Mouse (Mus musculus) E14TG2a.4 (cell line): ENCODE results near the gene Cth.

Experiments
- H3K27me3 ChIP-seq: 2 replicates; pipeline ENCODE4 v1.6.1; 2014; ENCODE audit warnings: low read length, control low read depth; ENCODE audit not compliant: insufficient read depth
- H3K36me3 ChIP-seq: 2 replicates; pipeline ENCODE4 v1.6.1; 2014; ENCODE audit warnings: low read length, control low read depth; ENCODE audit not compliant: insufficient read depth
- H3K4me1 ChIP-seq: replicated peaks from 2 replicates; pipeline ENCODE4 v1.6.1; 2014; ENCODE audit warnings: low read depth, low read length, control low read depth
- H3K4me3 ChIP-seq: replicated peaks from 2 replicates; pipeline ENCODE4 v1.5.1; 2014; ENCODE audit warnings: mild to moderate bottlenecking, low read length
- H3K9me3 ChIP-seq: 2 replicates; pipeline ENCODE4 v1.6.1; 2014; ENCODE audit warnings: low read length, control low read depth
- CTCF ChIP-seq: conservative IDR thresholded peaks from 2 replicates; pipeline ENCODE4 v1.5.1; 2014; ENCODE audit warnings: low read length
- NANOG ChIP-seq: IDR thresholded peaks from 2 replicates; pipeline ENCODE4 v1.6.1; 2014; ENCODE audit warnings: borderline replicate concordance, low read length, mixed read lengths
- POU5F1 ChIP-seq: IDR thresholded peaks from 2 replicates; pipeline ENCODE4 v1.6.1; 2014; ENCODE audit warnings: low read length, borderline replicate concordance

Cth gene

GRCm38 (mm10) chr3:157876439-157877156 lies 48.3 kb downstream of the Cth start:
- TF ChIP-seq CTCF (peak; percentile 77), POU5F1 (no peak)
- H3K9me3 ChIP-seq: no peaks in the 10 kb centered on the region
- no peaks in the 10 kb centered on the region for H3K36me3 ChIP-seq
- H3K4me1 ChIP-seq: no peaks in the 10 kb centered on the region
- no peaks in the 10 kb centered on the region for H3K27me3 ChIP-seq
- no peak overlapping the region for H3K4me3 ChIP-seq

GRCm38 (mm10) chr3:157872897-157873296 lies 52.0 kb downstream of the Cth start:
- Histone ChIP-seq H3K27me3 (no peaks in the 10 kb centered on the region), H3K4me3 (no peak overlapping the region), H3K4me1 (no peaks in the 10 kb centered on the region), H3K36me3 (no peaks in the 10 kb centered on the region), H3K9me3 (no peaks in the 10 kb centered on the region)
- TF ChIP-seq POU5F1 (no peak), CTCF (no peak), NANOG (no peak)

GRCm38 (mm10) chr3:157867836-157868235 lies 57.0 kb downstream of the Cth start:
- H3K4me1 ChIP-seq: no peaks in the 10 kb centered on the region
- H3K27me3 ChIP-seq: no peaks in the 10 kb centered on the region
- TF ChIP-seq NANOG (no peak), POU5F1 (no peak), CTCF (no peak)
- H3K36me3 ChIP-seq: no peaks in the 10 kb centered on the region
- H3K9me3 ChIP-seq: no peaks in the 10 kb centered on the region
- H3K4me3 ChIP-seq: no peak overlapping the region

GRCm38 (mm10) chr3:157866251-157866650 lies 58.6 kb downstream of the Cth start:
- H3K4me1 ChIP-seq: no peaks in the 10 kb centered on the region
- TF ChIP-seq POU5F1 (no peak), NANOG (no peak), CTCF (no peak)

GRCm38 (mm10) chr3:157865848-157866247 lies 59.0 kb downstream of the Cth start:
- no peak for TF ChIP-seq NANOG
- TF ChIP-seq CTCF: no peak
- no peak for TF ChIP-seq POU5F1
- no peaks in the 10 kb centered on the region for H3K36me3 ChIP-seq
- no peaks in the 10 kb centered on the region for H3K4me1 ChIP-seq
- no peaks in the 10 kb centered on the region for H3K27me3 ChIP-seq
- H3K4me3 ChIP-seq: no peak overlapping the region
- H3K9me3 ChIP-seq: no peaks in the 10 kb centered on the region

More at GRCm38 (mm10) chr3:157866251-157866650, 58.6 kb downstream of the Cth start:
- Histone ChIP-seq H3K36me3 (no peaks in the 10 kb centered on the region), H3K27me3 (no peaks in the 10 kb centered on the region), H3K4me3 (no peak overlapping the region), H3K9me3 (no peaks in the 10 kb centered on the region)

GRCm38 (mm10) chr3:157865431-157865830 lies 59.4 kb downstream of the Cth start:
- no peaks in the 10 kb centered on the region for H3K27me3 ChIP-seq
- H3K4me3 ChIP-seq: no peak overlapping the region
- no peak for TF ChIP-seq NANOG
- TF ChIP-seq CTCF: no peak
- TF ChIP-seq POU5F1: no peak

GRCm38 (mm10) chr3:157852806-157853205 lies 72.1 kb downstream of the Cth start:
- no peaks in the 10 kb centered on the region for H3K36me3 ChIP-seq
- no peaks in the 10 kb centered on the region for H3K27me3 ChIP-seq
- no peaks in the 10 kb centered on the region for H3K4me1 ChIP-seq
- TF ChIP-seq POU5F1: no peak
- TF ChIP-seq CTCF: no peak
- no peak for TF ChIP-seq NANOG
- H3K9me3 ChIP-seq: peaks cover 4% of the 10 kb centered on the region; the same call in 1 of the 2 replicates
- H3K4me3 ChIP-seq: no peak overlapping the region

More at GRCm38 (mm10) chr3:157865431-157865830, 59.4 kb downstream of the Cth start:
- Histone ChIP-seq H3K9me3 (no peaks in the 10 kb centered on the region), H3K4me1 (no peaks in the 10 kb centered on the region), H3K36me3 (no peaks in the 10 kb centered on the region)

- no peaks in the 10 kb centered on the region for H3K36me3 ChIP-seq
- H3K4me3 ChIP-seq: no peak overlapping the region
- H3K27me3 ChIP-seq: no peaks in the 10 kb centered on the region
- H3K4me1 ChIP-seq: no peaks in the 10 kb centered on the region
- no peak for TF ChIP-seq CTCF
- TF ChIP-seq POU5F1: no peak
- TF ChIP-seq NANOG: no peak
- H3K9me3 ChIP-seq: peaks cover 4% of the 10 kb centered on the region; the same call in 1 of the 2 replicates
Observed at GRCm38 (mm10) chr3:157848503-157848902, 76.4 kb downstream of the Cth start.
